Mouse (Mus musculus) erythroblast, adult 5-6 weeks (primary cell): ENCODE measurements around the gene Fam214a. TPM values are rescaled to one million over a fixed set of nuclear protein-coding genes. Genes with fewer than 3 reads are reported as not detected.

Experiments used
- ATAC-seq: replicated peaks from 2 replicates; pipeline ENCODE4 v1.8.0; 2016; ENCODE audit warnings: moderate number of reproducible peaks, mild to moderate bottlenecking, moderate TSS enrichment, inconsistent platforms; ENCODE audit not compliant: poor library complexity, low FRiP score, severe bottlenecking
- total RNA-seq, 2 experiments: library from RNA; stranded (forward) in 1 of 2; stranded (reverse) in 1 of 2; fragments of 150-400 nt in 1 of 2; fragments of 200-764, 138-1000 nt in 1 of 2; gene quantifications; 2 replicates each; pipeline versions ENCODE4 v1.2.3 to v1.2.4; 2015 to 2017; ENCODE audit warnings: low replicate concordance in 2 of 2

Fam214a gene
- total RNA-seq (2015; ENCODE audit: low replicate concordance) (1.0 and 3.8 TPM in 2 replicates), total RNA-seq (2017; ENCODE audit: low replicate concordance) (1.3 and 2.8 TPM in 2 replicates)

- ATAC-seq, result no peak; the same call in 1 of the 2 replicates
Observed at GRCm38 (mm10) chr9:74952756-74953247, at the start of gene Fam214a. Gene Fam214a, plus strand, starts transcription at chr9:74952884.

GRCm38 (mm10) chr9:74904866-74905508, 47.7 kb upstream of the Fam214a start:
- ATAC-seq, result peak; percentile 77

DNA sequence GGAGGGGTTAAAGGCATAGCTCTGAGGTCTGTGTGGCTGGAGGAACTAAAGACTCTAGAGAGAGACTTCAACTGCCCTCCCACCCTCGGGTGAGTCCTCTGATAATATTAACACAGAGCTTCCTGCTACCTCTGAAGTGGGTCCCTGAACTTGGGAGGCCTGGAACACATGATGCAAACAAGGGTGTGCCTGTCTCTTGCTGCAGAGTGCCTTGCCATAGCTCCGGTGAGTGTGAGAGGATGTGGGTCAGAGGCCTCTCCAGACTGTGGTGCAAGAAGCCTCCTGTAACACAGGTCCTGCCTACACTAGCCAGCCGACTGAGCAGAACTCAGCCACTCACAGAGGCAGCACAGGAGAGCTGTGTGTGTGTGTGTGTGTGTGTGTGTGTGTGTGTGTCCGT, 45.7 kb upstream of the Fam214a start:
- no peak for ATAC-seq

DNA sequence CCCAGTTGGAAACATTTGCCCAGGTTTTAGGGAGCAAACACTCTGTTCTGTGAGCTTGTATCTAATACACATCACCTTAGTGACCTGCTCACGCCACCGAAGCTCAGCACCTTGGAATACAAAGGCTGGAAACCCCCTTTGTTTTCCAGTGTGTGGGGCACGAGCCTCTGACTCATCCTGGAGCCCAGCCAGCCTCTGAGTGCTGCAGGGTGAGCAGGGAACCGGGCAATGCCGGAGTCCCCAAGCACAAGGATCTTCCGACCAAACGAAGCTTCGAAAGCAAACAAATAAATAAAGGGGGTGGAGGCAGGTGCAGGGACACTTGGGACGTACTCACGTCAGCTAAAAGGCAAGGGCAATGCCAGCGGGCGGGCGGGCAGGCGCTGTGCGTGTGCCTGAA, 43.4 kb upstream of the Fam214a start:
- ATAC-seq, result no peak

DNA sequence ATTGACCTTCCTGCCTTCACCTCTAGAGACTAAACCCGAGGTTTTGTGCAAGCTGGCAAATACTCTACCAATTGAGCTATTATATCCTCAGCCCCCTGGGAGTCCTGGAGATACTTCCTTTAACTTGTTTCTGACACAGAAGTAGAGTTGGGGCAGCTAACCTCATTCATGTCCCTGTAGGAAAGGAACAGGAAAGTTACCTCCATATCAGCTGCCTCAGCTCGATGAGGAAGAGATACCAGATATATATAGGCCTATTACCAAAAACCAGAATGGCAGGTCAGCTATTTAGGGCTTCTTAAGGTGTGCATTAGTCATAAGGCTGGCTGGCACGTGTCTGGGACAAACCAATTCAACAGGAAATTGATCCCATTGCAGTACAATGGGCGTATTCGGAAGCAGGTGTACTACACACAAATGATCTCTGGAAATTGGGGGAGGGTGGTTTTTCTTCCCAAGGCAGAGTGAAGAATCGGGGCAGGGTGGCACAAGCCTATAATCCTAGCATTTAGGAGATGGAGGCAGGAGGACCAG, 42.4 kb upstream of the Fam214a start:
- ATAC-seq, result no peak

- ATAC-seq, result no peak
Observed at GRCm38 (mm10) chr9:74911430-74911829, 41.3 kb upstream of the Fam214a start.

GRCm38 (mm10) chr9:74911919-74912318, 40.8 kb upstream of the Fam214a start:
- ATAC-seq, result no peak

- ATAC-seq, result no peak
Observed at GRCm38 (mm10) chr9:74912619-74913376, 39.9 kb upstream of the Fam214a start.

DNA sequence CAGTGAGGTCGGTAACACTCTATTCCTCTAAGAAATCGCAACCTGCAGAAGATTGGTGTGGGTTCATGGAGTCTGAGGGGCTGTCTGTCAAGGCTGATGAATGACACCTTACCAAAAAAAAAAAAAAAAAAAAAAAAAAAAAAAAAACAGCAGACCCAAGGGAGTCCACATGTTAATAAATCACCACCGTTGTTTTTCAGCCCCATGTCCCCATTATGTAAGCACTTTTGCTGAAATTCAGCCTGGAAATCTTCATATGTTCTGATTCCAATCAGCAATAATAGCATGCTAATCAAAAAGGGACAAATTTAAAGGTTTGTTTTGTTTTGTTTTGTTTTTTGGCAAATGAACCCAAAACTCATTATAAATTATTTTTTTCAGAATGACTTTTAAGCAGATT, 37.1 kb upstream of the Fam214a start:
- ATAC-seq, result no peak

GRCm38 (mm10) chr9:74920450-74920849, 32.2 kb upstream of the Fam214a start:
- no peak for ATAC-seq

GRCm38 (mm10) chr9:74921422-74921821, 31.3 kb upstream of the Fam214a start:
- no peak for ATAC-seq

GRCm38 (mm10) chr9:74922884-74923283, 29.8 kb upstream of the Fam214a start:
- no peak for ATAC-seq

GRCm38 (mm10) chr9:74923291-74923977, 29.2 kb upstream of the Fam214a start:
- ATAC-seq, result no peak

DNA sequence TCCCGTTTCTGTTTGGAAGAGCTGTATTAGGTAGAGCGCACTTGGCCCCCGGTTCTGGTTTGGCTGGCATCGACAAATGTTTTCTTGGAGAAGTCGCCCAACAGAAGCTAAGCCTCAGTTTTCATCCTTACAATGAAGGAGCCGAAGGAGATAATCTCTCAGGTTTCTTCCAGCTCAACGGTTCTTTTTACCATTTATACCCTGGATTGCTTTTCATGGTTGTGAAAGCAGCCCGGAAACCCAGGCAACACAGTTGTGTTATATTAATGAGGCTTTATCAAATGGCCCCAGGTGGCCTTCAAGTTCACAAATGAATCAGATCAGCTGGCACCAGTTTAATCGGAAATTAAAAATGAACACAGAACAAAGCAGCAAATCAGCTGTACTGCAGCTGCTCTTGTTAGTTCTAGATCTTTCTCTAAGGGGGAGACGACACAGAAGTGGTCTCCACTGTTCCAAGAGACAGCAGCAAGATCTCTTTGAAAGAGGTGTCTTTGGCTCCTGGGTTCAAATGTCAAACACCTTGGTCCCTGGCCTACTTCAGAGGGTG, 27.4 kb upstream of the Fam214a start:
- no peak for ATAC-seq

- no peak for ATAC-seq
Observed at GRCm38 (mm10) chr9:74929981-74930423, 22.7 kb upstream of the Fam214a start.

DNA sequence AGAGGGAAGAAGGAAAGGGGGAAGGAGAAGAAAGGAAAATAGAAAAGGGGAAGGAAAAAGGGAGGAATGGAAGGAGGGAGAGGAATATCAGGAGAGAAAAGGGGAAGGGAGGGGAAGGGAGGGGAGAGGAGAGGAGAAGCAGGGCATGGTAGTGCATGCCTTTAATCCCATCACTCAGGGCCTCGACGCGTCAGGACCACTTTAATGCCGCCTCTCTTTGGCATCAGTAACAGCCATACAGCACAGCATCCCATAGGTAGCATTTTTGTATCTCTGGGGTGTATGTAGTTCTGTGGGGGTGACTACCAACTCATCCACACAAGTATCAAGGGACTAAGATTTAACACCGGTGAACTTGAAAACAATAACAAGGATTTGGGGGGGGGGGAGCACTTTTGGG, 22.0 kb upstream of the Fam214a start:
- no peak for ATAC-seq

- no peak for ATAC-seq
Observed at GRCm38 (mm10) chr9:74935289-74935688, 17.4 kb upstream of the Fam214a start.

GRCm38 (mm10) chr9:74937761-74938160, 14.9 kb upstream of the Fam214a start:
- no peak for ATAC-seq

GRCm38 (mm10) chr9:74938670-74939534, 13.8 kb upstream of the Fam214a start:
- no peak for ATAC-seq
